In genomic region chr10:63810043-63810617, GRCm38 (mm10) we compare ENCODE assay signal across 12 mouse cellular contexts.
DNase-seq lines count a peak whose midpoint lies in the region; ATAC-seq and TF ChIP-seq lines count a peak whose summit lies in the region.
"Had no signal": no experiment of that assay in that cellular context is flagged by ENCODE, and none has a peak within 500 bp of the region (broad histone marks: within the 10 kb centered on the region; RNA-seq: fewer than 3 reads in every experiment).

No protein-coding gene starts in this region.

- H3K4me2 ChIP-seq in lung, embryonic 14.5 days: no peak overlapping the region
- H3K4me2 ChIP-seq in lung, postnatal 0 days (replicated peaks; ENCODE audit: low read depth, low read length): no peak overlapping the region
- H3K4me2 ChIP-seq in stomach, postnatal 0 days (replicated peaks; ENCODE audit: low read depth): no peak overlapping the region
- no peak overlapping the region for H3K4me2 ChIP-seq in forebrain, embryonic 13.5 days
- H3K4me2 ChIP-seq: embryonic facial prominence, embryonic 13.5 days; liver, embryonic 13.5 days had no signal

- ATAC-seq in lung, embryonic 14.5 days (ENCODE audit: insufficient read depth): no peak
- ATAC-seq in lung, postnatal 0 days: no peak
- no peak for ATAC-seq in stomach, postnatal 0 days (ENCODE audit: low FRiP score, low TSS enrichment)
- ATAC-seq in forebrain, embryonic 13.5 days: no peak
- ATAC-seq: intestine, postnatal 0 days had no signal

- no peaks in the 10 kb centered on the region; the same call in 1 of the 2 replicates for H3K4me1 ChIP-seq in lung, embryonic 14.5 days (ENCODE audit: insufficient read depth)
- no peaks in the 10 kb centered on the region for H3K4me1 ChIP-seq in lung, postnatal 0 days (ENCODE audit: insufficient read depth, low read depth, low read length)
- H3K4me1 ChIP-seq in stomach, postnatal 0 days (replicated peaks; ENCODE audit: control insufficient read depth, insufficient read depth): no peaks in the 10 kb centered on the region
- H3K4me1 ChIP-seq in forebrain, embryonic 13.5 days: peaks cover 3% of the 10 kb centered on the region; the same call in 1 of the 2 replicates
- H3K4me1 ChIP-seq: liver, embryonic 13.5 days had no signal

- DNase-seq in lung, embryonic 14.5 days: peak; percentile 37
- DNase-seq in lung, postnatal 0 days (ENCODE audit: low spot score): no peak
- peak; percentile 51 to 69 for DNase-seq in cerebellum, postnatal 10 days
- DNase-seq in heart, postnatal 25 days (ENCODE audit: low spot score): peak; percentile 1
- DNase-seq in stomach, postnatal 0 days (ENCODE audit: low spot score): peak; percentile 14
- no peak for DNase-seq in thymus, postnatal 25 days
- DNase-seq: layer of hippocampus, postnatal 36 days; liver, embryonic 13.5 days had no signal

- intact Hi-C loops in heart, postnatal 25 days (cut with DNase I): no loop called here

- no peaks in the 10 kb centered on the region for H3K36me3 ChIP-seq in lung, embryonic 14.5 days (ENCODE audit: insufficient read depth)
- H3K36me3 ChIP-seq in lung, postnatal 0 days (ENCODE audit: insufficient read depth, low read length): no peaks in the 10 kb centered on the region
- H3K36me3 ChIP-seq in stomach, postnatal 0 days (ENCODE audit: control insufficient read depth, insufficient read depth, low read length): no peaks in the 10 kb centered on the region
- no peaks in the 10 kb centered on the region for H3K36me3 ChIP-seq in forebrain, embryonic 13.5 days (ENCODE audit: poor library complexity, severe bottlenecking)
- H3K36me3 ChIP-seq: embryonic facial prominence, embryonic 13.5 days; liver, embryonic 13.5 days had no signal

- H3K27ac ChIP-seq in lung, embryonic 14.5 days (ENCODE audit: low read depth): no peak overlapping the region
- H3K27ac ChIP-seq in lung, postnatal 0 days (ENCODE audit: low read length): no peak overlapping the region
- no peak overlapping the region for H3K27ac ChIP-seq in stomach, postnatal 0 days (replicated peaks)
- H3K27ac ChIP-seq in forebrain, embryonic 13.5 days: no peak overlapping the region
- H3K27ac ChIP-seq: embryonic facial prominence, embryonic 13.5 days; liver, embryonic 13.5 days had no signal

- H3K9me3 ChIP-seq in lung, embryonic 14.5 days (ENCODE audit: low read depth, low read length): no peaks in the 10 kb centered on the region
- H3K9me3 ChIP-seq in lung, postnatal 0 days (ENCODE audit: low read length): no peaks in the 10 kb centered on the region
- H3K9me3 ChIP-seq in stomach, postnatal 0 days (ENCODE audit: control insufficient read depth, low read length): no peaks in the 10 kb centered on the region
- H3K9me3 ChIP-seq in forebrain, embryonic 13.5 days (replicated peaks): no peaks in the 10 kb centered on the region
- H3K9me3 ChIP-seq: embryonic facial prominence, embryonic 13.5 days; liver, embryonic 13.5 days had no signal

- no peak overlapping the region for H3K4me3 ChIP-seq in lung, embryonic 14.5 days (ENCODE audit: low read depth, low read length)
- H3K4me3 ChIP-seq in lung, postnatal 0 days (ENCODE audit: low read depth, low read length): no peak overlapping the region
- H3K4me3 ChIP-seq in stomach, postnatal 0 days (ENCODE audit: low read depth, low read length): no peak overlapping the region
- H3K4me3 ChIP-seq in forebrain, embryonic 13.5 days: no peak overlapping the region
- H3K4me3 ChIP-seq: embryonic facial prominence, embryonic 13.5 days; liver, embryonic 13.5 days had no signal

- no peak for TF ChIP-seq CTCF in lung, embryonic 14.5 days (IDR thresholded peaks at IDR 0.05; ENCODE audit: low read depth)
- TF ChIP-seq CTCF in lung, postnatal 0 days (IDR thresholded peaks at IDR 0.05): no peak
- TF ChIP-seq CTCF in stomach, postnatal 0 days (IDR thresholded peaks at IDR 0.05; ENCODE audit: low read depth): no peak

- no peak for TF ChIP-seq EP300 in lung, postnatal 0 days (IDR thresholded peaks at IDR 0.05)
- no peak for TF ChIP-seq EP300 in stomach, postnatal 0 days (optimal IDR thresholded peaks at IDR 0.05)

- 14% methylated on average over 9 of the region's 9 CpGs for WGBS in lung, embryonic 14.5 days
- WGBS in lung, postnatal 0 days: 14% methylated on average over 9 of the region's 9 CpGs
- 20% methylated on average over 9 of the region's 9 CpGs for WGBS in stomach, postnatal 0 days
- WGBS in forebrain, embryonic 13.5 days: 15% methylated on average over 9 of the region's 9 CpGs

- H3K9ac ChIP-seq in lung, embryonic 14.5 days: no peak overlapping the region
- no peak overlapping the region for H3K9ac ChIP-seq in lung, postnatal 0 days (replicated peaks; ENCODE audit: low read depth)
- no peak overlapping the region for H3K9ac ChIP-seq in stomach, postnatal 0 days (ENCODE audit: low read length)
- H3K9ac ChIP-seq in forebrain, embryonic 13.5 days: no peak overlapping the region
- H3K9ac ChIP-seq: embryonic facial prominence, embryonic 13.5 days; liver, embryonic 13.5 days had no signal

- no peaks in the 10 kb centered on the region for H3K27me3 ChIP-seq in lung, embryonic 14.5 days (ENCODE audit: insufficient read depth, low read length)
- H3K27me3 ChIP-seq in lung, postnatal 0 days (replicated peaks; ENCODE audit: insufficient read depth, low read length): no peaks in the 10 kb centered on the region
- no peaks in the 10 kb centered on the region for H3K27me3 ChIP-seq in stomach, postnatal 0 days (ENCODE audit: control insufficient read depth, insufficient read depth, low read length)
- no peaks in the 10 kb centered on the region for H3K27me3 ChIP-seq in forebrain, embryonic 13.5 days
- H3K27me3 ChIP-seq: CH12.LX; embryonic facial prominence, embryonic 13.5 days; liver, embryonic 13.5 days had no signal

Comparison
In these comparisons a context has a peak if more than half of its experiments do, and no peak if none do; other contexts are left out.
1. DNase-seq: peak in lung, embryonic 14.5 days (single experiment), cerebellum, postnatal 10 days (2 of 2), heart, postnatal 25 days (single experiment) and stomach, postnatal 0 days (single experiment); none in lung, postnatal 0 days (single experiment) and thymus, postnatal 25 days (single experiment).